Mouse (Mus musculus): ENCODE data around the gene Plekhg4. TPM values are rescaled to one million over a fixed set of nuclear protein-coding genes. Genes with fewer than 3 reads are reported as not detected.

The Plekhg4 gene
- total and polyA plus RNA-seq, 3 experiments = 0.44 to 1.1 (median 0.54) TPM

DNA sequence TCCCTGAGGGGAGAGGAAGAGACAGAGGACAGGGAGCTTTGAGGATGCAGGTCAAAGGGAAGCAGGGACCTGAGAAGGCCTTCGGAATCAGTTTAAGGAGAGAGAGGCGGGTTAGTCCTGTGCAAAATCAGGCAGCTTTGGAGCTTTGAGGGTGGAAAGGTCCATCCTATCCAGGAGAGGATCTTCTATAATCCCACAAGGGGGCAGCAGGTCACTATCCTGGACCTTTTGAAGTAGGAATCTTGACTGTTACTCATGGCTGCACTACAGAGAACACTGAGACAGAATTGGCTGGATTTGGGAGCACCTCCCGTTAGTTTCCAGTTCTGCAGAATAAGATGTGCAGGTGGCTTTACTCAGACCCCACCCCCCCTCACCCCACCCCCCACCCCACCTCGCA lies 13.4 kb upstream of the Plekhg4 start:
- Histone ChIP-seq H3K4me3 (replicated peaks in 1 of 3; ENCODE audit: low read depth in 2 of 3, low read length in 2 of 3, poor library complexity in 1 of 3) (no peak overlapping the region), H3K4me2 (ENCODE audit: insufficient read depth, low read depth, poor library complexity, severe bottlenecking) (no peak overlapping the region), H3K9ac (ENCODE audit: insufficient read depth, low read depth) (no peak overlapping the region), H3K36me3 (replicated peaks in 1 of 2; ENCODE audit: control insufficient read depth in 1 of 2, insufficient read depth in 1 of 2, low read length in 1 of 2) (peaks cover 2 to 31% of the 10 kb centered on the region in 2 experiments), H3K4me1 (ENCODE audit: control insufficient read depth in 1 of 2, insufficient read depth in 2 of 2) (peaks cover 9 to 15% of the 10 kb centered on the region in 2 experiments), H3K27ac (ENCODE audit: insufficient read depth, low read depth) (no peak overlapping the region), H3K9me3 (replicated peaks; ENCODE audit: low read length) (no peaks in the 10 kb centered on the region), H3K27me3 (replicated peaks) (no peaks in the 10 kb centered on the region), H3K79me2 (replicated peaks; ENCODE audit: control insufficient read depth, extremely low read depth, insufficient read depth, poor library complexity, severe bottlenecking) (no peaks in the 10 kb centered on the region)
- in situ Hi-C loops (cut with MboI; ENCODE audit: low pct_ligation_motif_present, low pct_unique_long_range_greater_than_20kb, low sequenced_read_pairs) = loop anchor here (10.0 kb wide), 1 partner anchor 115 kb away; the partner anchor contains the start of gene Tppp3
- dilution Hi-C loops (cut with MboI; ENCODE audit: extremely low pct_ligation_motif_present, extremely low pct_unique_long_range_greater_than_20kb, low sequenced_read_pairs) = no loop called here
- DNase-seq (ENCODE audit: extremely low read depth) = peak; percentile 31
- TF ChIP-seq ELF1 (IDR thresholded peaks at IDR 0.05; ENCODE audit: low read depth, low read length) = no peak
- TF ChIP-seq JUND (conservative IDR thresholded peaks at IDR 0.05; ENCODE audit: low read depth, low read length) = no peak
- no peak for TF ChIP-seq ZC3H11A (IDR thresholded peaks at IDR 0.05; ENCODE audit: low read depth, low read length)
- TF ChIP-seq TBP (conservative IDR thresholded peaks at IDR 0.05; ENCODE audit: low read depth, low read length) = no peak
- no peak for TF ChIP-seq POLR2A (IDR thresholded peaks at IDR 0.05; ENCODE audit: low read depth, low read length)
- TF ChIP-seq ZKSCAN1 (IDR thresholded peaks at IDR 0.05; ENCODE audit: borderline replicate concordance, low read depth, low read length) = no peak
- no peak for TF ChIP-seq GABPA (IDR thresholded peaks at IDR 0.05; ENCODE audit: insufficient replicate concordance, low read depth, low read length)
- TF ChIP-seq USF1 (IDR thresholded peaks at IDR 0.05; ENCODE audit: low read depth, low read length) = no peak
- no peak for TF ChIP-seq UBTF (IDR thresholded peaks at IDR 0.05; ENCODE audit: low read depth, low read length)
- no peak for TF ChIP-seq BHLHE40 (IDR thresholded peaks at IDR 0.05; ENCODE audit: low read depth, low read length)
- peak; percentile 54 for TF ChIP-seq RAD21 (IDR thresholded peaks at IDR 0.05; ENCODE audit: low read depth, low read length)
- TF ChIP-seq ZMIZ1 (IDR thresholded peaks at IDR 0.05; ENCODE audit: low read depth, low read length) = no peak
- TF ChIP-seq E2F4 (IDR thresholded peaks at IDR 0.05; ENCODE audit: insufficient replicate concordance, low read depth, low read length) = no peak
- no peak for TF ChIP-seq IRF4 (IDR thresholded peaks at IDR 0.05; ENCODE audit: low read depth, low read length)
- peak in 1 of 2 experiments; percentile 60; a peak in 2 of 4 replicates for TF ChIP-seq CTCF (conservative IDR thresholded peaks at IDR 0.05 in 1 of 2, IDR thresholded peaks at IDR 0.05 in 1 of 2; ENCODE audit: low read depth in 2 of 2, low read length in 2 of 2)
- TF ChIP-seq CHD2 (IDR thresholded peaks at IDR 0.05; ENCODE audit: low read length) = no peak
- no peak for TF ChIP-seq SIN3A (IDR thresholded peaks at IDR 0.05; ENCODE audit: low read length)
- no peak for TF ChIP-seq PAX5 (IDR thresholded peaks at IDR 0.05; ENCODE audit: low read length)
- peak; percentile 50 for TF ChIP-seq SMC3 (IDR thresholded peaks at IDR 0.05; ENCODE audit: low read depth, low read length)
- no peak for TF ChIP-seq TCF12 (IDR thresholded peaks at IDR 0.05; ENCODE audit: low read depth, low read length)
- no peak for TF ChIP-seq MXI1 (IDR thresholded peaks at IDR 0.05; ENCODE audit: low read depth, low read length)

Measured in CH12.LX (cell line).